Mouse (Mus musculus) E14TG2a.4 (cell line): ENCODE results near the gene 1700025B11Rik.
"Not testable (repeated sequence)": the region's sequence is repeated elsewhere in the genome, so short reads cannot be mapped to it uniquely, and the experiment has no call there.

Source experiments
- CTCF ChIP-seq: conservative IDR thresholded peaks from 2 replicates; pipeline ENCODE4 v1.5.1; 2014; ENCODE audit warnings: low read length
- NANOG ChIP-seq: IDR thresholded peaks from 2 replicates; pipeline ENCODE4 v1.6.1; 2014; ENCODE audit warnings: borderline replicate concordance, low read length, mixed read lengths

DNA sequence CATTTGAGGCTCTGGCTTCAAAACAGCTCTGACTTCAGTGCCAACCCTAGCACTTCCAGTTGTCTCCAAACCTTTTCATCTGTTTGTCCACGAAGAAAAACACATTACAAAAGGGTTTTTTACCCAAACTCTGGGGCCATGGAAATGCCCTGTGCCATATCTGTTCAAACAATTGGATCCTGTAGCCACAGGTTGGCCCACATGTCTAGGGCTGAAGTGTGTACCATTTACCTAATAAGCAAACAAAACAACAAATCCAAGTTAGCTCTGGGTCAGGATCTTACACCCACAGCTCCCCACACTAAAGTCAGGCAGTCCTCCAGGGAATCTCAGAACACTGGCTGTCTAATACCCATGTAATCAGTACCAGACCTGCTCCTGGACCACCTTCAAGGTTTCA lies 22.5 kb downstream of the 1700025B11Rik start:
- not testable (repeated sequence) for TF ChIP-seq CTCF, NANOG
